Mouse (Mus musculus) cerebellum, postnatal 14 days (tissue): ENCODE data around the gene Atp2b4.

Experiments used
- DNase-seq, 2 experiments: peaks; one replicate each; pipeline ENCODE4 v3.0.0; 2021; ENCODE audit warnings: mixed read lengths in 2 of 2

Gene Atp2b4

DNA sequence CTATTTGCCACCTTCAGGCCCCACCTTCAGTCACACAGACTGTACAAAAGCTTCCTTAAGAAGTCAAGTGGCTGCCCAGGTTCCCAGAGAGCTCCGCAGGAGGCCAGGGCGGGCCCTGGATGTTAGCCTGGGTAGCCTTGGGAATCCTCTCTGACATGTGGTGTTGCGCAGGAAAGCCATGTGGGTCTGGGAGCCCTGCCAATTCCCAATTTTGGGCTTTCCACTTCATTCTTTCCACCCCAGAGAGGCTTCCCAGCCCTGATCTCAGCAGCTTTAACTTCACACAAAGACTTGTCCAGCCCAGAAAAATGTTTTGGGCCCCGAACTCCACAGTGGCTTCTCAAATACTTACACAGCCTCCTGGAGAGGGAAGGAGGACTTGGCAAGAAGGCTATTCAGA lies 56.2 kb downstream of the Atp2b4 start:
- peak; percentile 76 to 86 for DNase-seq

DNA sequence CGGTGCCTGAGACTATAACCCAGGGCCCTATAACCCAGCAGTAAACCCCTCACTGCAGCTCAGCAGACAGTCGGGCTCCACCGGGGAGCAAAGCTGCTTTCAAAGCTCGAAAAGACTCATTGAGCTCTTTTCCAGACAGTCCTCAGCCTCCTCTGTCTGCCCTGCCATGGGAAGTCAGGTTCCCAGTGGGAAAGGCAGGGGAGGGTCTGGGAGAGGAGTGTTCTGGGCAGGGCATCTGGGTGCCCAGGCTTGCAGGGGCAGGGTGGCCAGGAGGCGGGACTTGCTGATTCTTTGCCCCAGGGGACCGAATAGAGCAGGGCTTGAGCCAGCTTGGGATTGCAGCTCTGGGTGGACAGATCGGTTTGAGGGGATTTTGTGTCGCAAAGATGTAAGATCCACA lies 58.3 kb downstream of the Atp2b4 start:
- no peak for DNase-seq

DNA sequence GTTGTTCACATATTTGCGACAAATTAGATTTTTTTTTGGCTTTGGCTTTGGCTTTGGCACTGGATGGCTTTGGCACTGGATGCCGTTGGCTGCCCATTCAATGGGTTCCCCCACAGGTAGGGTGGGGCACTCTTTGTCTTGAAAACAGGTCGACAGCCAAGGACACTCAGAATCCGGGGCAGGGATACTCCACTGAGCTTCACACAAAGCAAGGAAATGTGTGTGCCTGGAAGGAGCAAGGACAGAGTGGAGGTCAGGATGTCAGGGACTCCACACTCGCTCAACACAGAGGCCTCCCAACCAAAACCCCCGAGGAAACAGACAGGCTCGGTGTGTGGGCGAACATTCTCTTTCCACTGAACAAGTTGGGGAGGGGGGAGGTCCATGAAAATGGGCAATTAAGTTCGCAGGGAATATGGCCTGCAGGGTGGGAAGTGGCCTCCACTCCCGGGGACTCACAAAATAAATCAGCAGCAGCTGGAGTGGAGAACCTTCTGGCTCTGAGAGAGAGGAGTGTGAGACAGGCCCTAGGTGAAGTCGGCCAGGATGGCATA lies 58.9 kb downstream of the Atp2b4 start:
- peak; percentile 34 to 51 for DNase-seq

DNA sequence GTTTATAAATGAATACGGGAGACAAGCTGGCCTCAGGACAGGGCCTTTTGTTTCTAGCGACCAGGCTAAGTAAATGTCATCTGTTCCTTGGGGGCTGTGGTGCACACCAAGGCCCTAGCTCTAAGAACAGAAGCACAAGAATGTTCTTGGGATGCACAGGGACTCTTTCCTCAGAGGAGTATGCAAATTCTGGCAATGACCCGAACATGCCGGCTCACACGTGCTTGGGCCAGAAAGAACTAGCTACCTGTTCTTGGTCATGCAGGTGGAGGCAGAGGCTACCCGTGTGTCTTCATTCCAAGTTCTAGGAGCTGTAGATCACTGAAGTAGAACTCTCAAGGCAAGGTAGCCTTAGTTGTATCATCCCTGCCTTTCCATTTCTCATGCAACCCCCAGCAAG lies 59.7 kb downstream of the Atp2b4 start:
- DNase-seq, result no peak

DNA sequence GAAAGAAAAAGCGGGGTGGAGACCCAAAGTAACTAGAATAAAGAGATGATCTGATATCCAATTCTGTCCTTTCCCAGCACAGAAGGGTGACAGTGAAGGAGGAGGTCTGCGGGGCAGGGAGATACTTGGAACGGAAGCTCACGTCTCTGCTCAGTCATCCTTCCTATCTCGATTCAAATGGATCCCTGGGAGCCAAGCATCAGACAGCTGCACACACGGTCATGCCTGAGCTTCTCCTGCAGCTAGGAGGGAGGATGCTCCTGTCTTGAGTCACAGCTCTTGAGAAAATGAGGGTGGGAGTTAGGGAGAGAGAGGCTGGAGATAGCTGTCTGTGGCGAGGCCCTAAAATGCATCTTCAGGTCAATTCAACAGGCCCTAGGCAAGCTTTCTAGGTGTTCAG lies 64.2 kb downstream of the Atp2b4 start:
- DNase-seq, result no peak

DNA sequence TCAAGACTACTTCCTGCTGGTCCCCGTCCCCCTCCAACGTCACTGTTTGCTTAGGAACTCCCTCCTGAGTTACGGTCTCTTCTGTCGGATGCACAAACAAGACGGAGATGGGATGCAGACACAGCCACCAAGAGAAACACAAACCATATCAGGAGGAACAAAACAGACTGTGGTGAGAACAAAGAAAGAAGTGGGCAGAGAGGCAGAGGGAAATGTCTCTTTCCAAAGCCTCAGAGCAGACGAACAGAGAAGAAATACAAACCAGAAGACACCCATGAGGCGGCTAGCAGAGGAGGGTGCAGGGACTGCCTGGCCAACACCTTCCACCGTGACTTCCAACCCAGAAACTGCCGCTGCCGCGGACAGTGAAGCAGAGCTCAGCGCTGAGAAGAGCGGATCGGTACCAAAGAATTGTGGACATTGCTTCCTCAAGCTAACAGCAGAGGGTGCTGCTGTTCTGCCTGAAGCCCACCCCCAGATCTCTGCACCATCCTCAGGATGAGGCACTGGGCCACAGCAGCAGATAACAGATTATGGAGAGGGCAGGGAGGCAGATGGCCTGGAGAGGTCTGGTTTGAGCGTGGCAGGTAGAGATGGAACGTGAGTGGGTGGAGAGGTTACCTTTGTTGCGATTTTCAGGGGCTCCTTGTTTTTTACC lies 64.7 kb downstream of the Atp2b4 start:
- DNase-seq, result peak; percentile 87 to 90

DNA sequence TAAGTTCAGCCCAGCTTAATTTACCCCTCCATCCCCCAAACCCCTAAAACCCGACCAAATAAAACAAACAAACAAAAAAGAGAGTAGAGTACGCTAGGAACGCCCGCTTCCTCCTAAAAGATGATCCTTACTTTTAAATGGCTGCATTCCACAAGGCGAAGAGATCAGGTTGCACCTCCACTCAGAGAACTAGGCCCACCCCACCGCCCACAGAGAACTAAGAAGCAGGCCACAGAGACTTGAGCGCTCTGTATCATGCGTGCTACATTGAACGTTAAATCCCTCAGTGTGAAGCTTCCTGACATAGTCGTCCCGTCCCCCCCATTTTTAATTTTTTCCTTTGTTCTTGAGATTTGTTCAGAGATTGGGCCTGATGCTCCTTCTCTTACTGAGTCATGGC lies 68.0 kb downstream of the Atp2b4 start:
- DNase-seq, result no peak

DNA sequence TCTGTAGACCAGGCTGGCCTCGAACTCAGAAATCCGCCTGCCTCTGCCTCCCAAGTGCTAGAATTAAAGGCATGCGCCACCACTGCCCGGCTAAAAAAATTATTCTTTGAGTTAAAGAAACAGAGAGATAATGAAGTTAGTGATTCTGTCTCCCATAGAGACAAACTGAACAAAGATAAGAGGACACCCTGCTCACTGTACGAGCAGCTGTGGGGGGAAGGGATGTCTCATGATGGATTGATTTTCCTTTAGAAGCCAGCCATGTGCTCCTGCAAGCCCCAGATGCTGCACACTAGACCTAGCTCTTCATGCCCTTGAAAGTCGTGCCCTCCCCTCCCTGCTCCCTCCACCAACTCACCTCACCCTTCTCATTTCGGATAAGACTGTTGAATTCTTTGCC lies 72.5 kb downstream of the Atp2b4 start:
- DNase-seq, result no peak

DNA sequence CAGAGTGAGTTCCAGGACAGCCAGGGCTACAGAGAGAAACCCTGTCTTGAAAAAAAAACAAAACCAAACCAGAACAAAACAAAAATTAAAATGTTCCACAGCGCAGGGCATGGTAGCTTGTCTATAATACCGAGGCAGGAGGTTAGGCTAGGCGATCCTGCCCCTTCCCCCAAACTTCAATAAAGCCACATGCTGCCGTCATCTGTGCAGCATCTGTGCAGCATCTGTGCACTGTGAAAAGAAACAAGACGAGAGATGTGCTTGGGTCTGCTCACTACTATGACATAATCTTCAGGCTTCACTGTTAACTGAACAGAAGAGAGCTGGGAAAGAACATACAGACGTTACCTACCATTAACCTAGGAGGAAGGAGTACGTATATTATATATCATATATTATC lies 80.5 kb downstream of the Atp2b4 start:
- no peak for DNase-seq

DNA sequence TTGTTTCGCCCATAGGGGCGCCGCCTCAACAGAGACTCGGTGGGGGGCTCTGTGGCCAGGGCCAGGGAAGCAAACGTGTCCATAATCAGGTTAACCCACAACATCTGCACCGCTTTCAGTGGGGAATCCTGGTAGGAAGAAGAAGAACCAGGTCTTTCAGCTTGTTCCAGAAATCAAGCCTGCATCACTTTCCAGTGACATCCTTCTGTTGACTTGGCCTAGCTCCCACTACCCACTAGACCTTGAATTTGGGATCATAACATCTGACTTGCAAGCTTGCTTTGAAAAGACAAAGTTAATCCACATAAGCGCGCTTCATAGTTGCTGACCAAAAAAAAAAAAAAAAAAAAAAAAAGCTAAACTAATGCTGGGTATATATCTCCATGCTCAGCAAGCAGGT lies 82.1 kb downstream of the Atp2b4 start:
- peak; percentile 47 to 49 for DNase-seq

DNA sequence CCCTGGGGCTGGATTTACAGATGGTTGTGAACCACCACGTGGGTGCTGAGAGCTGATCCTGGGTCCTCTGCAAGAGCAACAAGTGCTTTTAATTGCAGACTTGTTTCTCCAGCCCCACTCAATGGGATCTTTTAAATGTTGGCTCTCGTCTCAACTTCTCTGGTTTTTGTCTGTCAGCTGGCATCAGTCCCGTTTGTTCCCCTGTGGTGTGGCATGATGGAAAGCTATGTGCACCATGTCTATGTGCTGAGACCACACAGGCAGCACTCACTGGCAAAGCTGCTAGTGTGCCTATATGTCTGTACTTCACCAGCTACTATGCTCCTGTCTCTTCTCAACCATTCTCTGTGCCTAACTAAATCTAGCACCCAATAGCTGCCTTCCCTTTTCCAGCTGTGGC lies 82.5 kb downstream of the Atp2b4 start:
- peak in 1 of 2 experiments; percentile 39 for DNase-seq

DNA sequence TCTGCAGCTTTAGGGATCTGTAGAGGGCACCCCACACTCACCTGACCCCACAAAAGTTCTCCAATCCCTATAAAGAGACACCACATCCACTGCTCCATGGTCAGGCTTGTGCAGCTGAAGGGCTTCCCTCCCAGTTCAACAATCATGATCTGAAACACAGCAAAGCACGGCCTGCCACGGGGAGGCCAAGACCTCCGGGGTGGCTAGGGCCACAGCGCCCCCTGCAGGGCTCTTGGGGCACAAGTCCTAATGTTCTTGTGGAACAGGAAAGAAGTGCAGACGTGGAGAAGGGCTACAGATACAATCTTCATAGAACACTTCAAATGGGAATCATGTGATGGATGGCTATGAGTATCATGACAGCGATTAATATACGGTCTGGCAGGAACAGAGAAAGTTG lies 84.4 kb downstream of the Atp2b4 start:
- peak in 1 of 2 experiments; percentile 31 for DNase-seq

DNA sequence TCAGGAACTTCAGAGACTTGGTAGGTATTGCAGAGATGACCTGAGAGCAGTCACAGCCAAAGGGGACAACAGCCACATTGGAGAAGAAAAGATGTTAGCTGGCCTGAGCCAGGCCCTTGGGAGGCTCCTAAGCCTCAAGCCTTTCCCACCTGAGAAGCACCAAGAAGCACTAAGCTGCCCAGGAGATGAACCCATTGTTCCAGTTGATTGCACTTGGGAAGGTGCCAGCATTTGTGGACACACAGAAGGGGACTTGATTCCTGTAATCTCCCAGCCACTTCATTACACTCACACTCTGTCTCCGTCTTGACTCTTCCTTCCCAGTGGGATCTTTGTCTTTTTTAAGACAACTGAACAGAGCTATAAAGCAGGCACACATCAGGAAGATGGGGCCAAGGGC lies 85.7 kb downstream of the Atp2b4 start:
- DNase-seq, result peak; percentile 29 to 41

DNA sequence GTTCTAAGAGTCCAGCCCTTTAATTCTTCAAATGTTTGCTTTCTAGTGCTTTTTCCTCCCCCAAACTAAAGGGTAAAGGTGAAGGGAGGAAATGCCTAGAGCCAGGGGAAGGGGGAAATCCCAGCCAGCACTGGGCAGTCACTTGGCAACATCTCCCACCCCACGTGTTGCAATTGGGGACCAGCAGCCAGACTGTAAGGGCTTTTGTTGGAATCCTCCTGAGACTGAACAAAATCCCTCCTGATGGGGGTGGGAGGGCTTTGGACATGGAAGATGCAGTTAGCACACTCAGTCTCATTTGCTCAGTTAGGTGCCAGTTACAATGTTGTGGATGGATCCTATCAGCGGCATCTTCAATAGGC lies 87.9 kb downstream of the Atp2b4 start:
- DNase-seq, result no peak

DNA sequence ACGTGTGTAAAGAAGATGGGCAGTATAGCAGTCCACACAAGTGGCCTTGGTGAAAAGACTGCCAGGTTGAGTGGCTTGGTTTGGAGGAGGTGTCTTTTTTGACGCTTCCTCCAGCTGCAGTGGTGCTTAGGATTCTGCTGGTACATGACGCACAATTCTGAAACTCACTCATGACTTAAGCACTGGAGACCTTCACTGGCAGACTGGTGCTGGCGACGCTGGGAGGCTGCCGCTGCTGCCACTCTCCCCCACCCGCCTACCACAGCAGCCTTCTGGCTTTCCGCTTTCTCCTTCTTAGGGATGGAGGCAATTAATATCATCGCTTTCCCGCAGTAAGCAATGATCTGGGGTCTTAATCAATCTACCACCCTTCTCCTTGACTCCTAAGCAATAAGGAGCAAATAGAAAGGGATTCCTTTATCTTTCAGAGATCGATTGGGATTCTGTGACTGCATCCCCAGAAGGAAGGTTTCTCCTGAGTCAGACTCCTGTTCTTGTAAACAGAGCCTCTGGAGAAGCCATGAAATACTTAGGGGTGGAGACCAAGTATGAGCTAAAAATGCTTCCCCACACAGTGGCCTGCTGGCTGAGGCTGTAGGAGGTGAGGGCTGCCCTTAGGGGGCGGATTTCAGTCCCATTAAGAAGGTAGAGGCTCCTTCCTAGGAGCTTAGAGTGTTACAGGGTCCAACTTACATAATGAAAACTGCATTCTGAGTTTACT lies 88.4 kb downstream of the Atp2b4 start:
- DNase-seq, result no peak

DNA sequence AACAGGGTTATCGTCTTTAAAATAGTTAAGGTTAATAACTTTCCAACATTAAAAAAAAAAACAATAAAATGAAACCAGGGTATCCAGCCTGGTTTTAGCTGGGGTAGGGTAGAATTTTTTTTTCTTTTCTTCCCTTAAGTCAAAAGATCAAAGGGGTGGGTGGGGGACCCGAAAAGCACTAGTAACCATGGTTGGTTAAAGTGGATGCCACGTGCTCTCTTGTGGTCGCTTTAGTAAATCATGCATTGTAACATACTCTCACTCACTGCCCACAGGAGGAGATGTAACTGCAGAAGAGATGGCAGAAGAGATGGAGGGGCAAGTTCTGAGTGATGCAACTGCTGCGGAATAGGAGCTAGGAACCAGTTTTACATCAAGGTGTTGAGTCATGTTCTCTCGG lies 89.5 kb downstream of the Atp2b4 start:
- no peak for DNase-seq

DNA sequence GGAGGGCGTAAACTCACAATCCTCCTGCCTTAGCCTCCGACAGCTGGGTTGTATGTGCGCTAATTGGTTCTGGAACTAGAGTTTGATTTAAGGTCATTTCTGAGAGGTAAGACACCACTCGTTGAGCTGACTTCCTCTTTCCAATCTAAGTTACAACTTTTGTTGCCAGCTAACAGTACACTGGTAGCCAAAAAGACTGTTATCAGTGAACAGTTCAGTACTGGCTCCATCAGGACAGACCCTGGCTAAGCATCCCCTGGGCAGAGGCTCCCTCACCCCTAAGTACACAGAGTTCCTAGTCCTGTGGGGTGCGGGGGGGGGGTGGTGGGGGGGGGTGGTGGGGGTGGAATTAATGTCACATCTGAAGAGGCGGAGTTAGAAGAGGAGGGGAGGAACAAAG lies 89.9 kb downstream of the Atp2b4 start:
- no peak for DNase-seq

DNA sequence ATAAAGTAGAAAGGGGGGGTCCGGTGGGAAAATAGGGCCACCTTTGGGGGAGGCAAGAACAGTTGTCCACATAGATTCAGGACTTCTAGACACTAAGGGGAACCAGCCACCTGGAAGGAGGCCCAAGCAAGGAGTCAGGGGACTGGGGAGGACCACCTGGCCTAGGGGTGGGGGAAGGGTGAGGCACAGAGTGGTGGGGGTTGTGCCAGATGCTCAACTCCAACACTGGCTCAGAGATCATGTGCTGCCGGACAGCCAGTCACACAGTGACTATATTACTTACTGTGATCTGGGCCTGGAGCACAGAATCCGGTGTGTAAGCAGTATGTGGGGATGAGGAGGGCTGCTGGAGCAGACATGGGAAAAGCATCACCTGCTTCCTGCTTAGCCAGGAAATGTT lies 91.5 kb downstream of the Atp2b4 start:
- DNase-seq, result peak in 1 of 2 experiments; percentile 24

DNA sequence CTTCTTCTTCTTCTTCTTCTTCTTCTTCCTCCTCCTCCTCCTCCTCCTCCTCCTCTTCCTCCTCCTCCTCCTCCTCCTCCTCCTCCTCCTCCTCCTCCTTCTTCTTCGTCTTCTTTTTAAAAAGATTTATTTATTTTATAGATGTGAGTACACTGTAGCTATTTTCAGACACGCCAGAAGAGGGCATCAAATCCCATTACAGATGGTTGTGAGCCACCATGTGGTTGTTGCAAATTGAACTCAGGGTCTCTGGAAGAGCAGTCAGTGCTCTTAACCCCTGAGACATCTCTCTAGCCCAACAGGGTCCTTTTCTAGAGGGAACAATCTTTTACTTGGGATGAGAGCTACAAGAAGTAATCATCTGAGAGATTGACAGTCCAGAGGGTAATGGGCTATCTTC lies 99.0 kb downstream of the Atp2b4 start:
- peak; percentile 18 to 27 for DNase-seq

DNA sequence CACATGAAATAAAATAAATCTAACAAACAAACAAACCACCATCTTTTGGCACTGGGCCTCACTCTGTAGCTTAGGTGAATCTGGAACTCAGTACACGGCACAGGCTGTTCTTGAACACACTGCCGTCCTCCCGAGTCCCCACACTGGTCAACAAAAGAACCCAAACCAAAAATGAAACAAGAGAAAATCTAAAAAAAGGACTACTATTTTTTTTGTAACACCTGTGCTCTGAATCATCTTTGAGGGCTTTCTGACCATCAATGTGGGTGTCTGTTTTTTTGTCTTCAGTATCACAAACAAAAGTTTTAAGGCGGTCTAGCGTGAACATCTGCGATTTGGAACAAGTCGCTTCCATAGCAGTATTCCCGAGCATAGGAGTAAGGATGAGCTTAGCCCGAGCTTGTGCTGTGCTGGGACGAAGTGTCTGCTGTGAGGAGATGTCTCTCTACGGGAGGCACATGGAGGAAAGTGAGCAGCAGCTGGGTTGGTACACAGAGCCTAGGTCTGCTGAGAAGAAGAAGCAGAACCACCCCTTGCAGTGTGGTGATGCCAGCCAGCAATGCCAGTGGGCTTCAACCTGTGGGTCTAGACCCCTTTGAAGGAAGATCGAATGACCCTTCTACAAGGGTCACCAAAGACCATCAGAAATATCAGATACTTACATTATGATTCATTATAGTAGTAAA lies 102.8 kb downstream of the Atp2b4 start:
- no peak for DNase-seq

DNA sequence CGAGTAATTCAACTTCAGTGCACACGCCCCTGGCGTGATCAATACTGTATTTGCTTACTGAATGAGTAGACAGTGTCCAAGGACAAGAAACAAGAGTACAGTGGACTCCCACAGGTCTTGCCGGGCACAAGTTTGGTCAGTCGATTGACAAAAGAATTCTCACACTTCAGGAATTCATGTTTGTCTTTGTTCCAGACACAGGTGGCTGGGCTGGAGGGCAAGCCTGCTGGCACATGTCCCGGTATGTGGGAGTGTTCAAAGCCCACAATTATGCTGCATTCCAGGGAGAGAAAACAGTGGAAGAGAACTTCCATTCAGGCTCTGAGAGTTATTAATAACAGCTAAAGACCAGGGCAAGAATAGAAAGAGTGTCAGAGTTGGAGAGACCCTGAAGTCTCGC lies 104.9 kb downstream of the Atp2b4 start:
- peak; percentile 18 to 19 for DNase-seq

DNA sequence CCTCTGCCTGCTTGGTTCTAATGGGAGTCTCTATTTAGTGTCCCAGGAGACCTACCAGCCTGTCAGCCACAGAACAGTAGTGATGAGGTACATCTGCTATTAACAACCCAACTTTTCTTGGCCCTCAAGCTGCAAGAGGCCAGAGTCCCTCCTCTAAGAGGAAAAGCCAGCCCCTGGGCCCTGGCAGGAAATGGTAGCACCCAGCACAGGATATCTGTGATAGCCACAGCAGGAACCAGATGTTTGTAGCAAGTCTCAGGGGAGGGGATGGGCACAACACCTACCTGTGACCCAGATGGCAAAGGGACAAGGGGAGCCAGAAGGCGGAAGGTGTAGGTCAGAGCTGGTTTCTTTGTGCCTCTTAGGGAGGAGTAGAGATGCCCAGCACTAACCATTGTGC lies 106.0 kb downstream of the Atp2b4 start:
- DNase-seq, result no peak

DNA sequence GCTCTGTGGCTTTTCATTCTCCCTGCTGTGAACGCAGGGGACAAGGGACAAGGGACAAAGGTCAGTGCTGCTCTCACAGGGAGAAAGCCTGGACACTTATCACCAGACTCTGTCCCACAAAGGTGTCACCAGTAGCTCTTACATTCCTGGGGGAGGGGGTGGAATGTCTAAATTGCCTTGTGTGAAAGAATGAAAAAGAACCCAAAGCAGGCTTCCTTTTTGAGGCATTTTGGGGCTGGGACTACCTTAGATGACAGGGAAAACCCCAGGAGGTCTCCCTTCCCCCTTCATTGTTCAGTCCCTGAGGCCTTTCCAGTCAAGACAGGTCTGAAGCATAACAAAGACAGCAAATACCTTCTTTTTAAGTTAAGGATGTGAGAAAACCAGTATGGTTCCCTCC lies 106.5 kb downstream of the Atp2b4 start:
- DNase-seq, result no peak

DNA sequence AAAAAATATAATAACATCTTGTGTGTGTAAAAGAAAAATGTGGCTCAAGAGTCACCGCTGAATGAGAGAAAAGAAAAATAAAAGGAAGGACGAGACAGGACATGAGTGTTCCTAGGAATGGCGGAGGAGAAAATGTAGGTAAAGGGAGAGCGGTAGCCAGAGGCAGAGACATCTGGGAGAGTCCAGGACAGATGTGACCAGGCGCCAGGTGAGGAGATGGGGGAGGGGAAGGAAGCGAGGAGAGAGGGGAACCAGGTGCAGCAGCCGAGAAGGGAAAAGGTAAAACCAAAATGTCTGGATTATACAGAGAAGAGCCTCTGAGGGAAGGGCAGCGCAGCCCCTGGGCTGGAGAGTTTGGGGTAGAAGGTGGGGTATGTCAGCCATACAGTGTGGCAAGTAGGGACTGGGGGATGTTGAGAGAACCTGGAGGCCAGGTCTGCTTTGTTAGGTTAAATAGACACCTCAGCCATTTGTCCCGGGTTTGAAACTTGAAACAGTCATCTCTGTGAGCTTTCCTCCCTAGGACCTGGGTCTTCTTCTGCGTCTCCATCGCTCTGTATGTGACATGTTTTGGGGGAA lies 107.2 kb downstream of the Atp2b4 start:
- no peak for DNase-seq
